Mouse (Mus musculus) urinary bladder, adult 18-20 months (tissue): Measurements from ENCODE around the gene Tarm1.

ENCODE experiments used
- DNase-seq, 2 experiments: peaks; one replicate each; pipeline ENCODE4 v3.0.0; 2022; ENCODE audit warnings: low spot score in 2 of 2, mixed read lengths in 2 of 2

Tarm1 gene

DNA sequence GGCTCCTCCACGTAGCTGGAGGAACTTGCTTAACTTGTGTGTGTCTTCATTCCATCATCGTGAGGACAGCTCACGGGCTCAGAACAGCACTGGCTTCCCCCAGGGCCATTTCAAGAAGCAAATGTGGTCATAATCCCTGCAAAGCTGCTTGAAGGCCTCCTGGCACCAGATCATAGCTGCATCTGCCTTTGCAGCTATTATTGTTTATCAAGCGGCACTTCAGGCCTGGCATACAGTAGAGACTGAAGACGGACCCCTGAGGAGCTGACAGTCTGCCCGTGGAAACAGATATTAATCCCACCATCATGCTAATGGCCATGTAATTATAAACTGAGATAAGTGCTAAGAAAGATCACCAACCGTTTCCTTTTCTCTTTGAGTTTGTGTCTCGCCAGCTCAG is 61.9 kb downstream of the Tarm1 start:
- DNase-seq = no peak

GRCm38 (mm10) chr7:3439984-3440383 is 62.4 kb downstream of the Tarm1 start:
- DNase-seq = no peak

- DNase-seq = no peak
Observed at GRCm38 (mm10) chr7:3437941-3438340, 64.5 kb downstream of the Tarm1 start.
